Mouse (Mus musculus) heart, embryonic 11.5 days (tissue): ENCODE measurements around the gene Rpusd3. TPM values are rescaled to one million over a fixed set of nuclear protein-coding genes. Genes with fewer than 3 reads are reported as not detected.

Source experiments
- ATAC-seq: fragments of 200-750 bp; cut with Nextera tagmentation; replicated peaks from 2 replicates; pipeline ENCODE4 v1.8.0; 2017; ENCODE audit warnings: moderate library complexity; ENCODE audit not compliant: insufficient number of reproducible peaks, low FRiP score, low TSS enrichment
- H3K27ac ChIP-seq: fragments of 300-500 bp; sonication (generic); 2 replicates; pipeline ENCODE4 v1.5.1; 2014; ENCODE audit warnings: mild to moderate bottlenecking, low read depth, low read length
- H3K27me3 ChIP-seq: fragments of 300-500 bp; sonication (generic); 2 replicates; pipeline ENCODE4 v1.6.1; 2014; ENCODE audit warnings: mild to moderate bottlenecking, low read length, mixed read lengths; ENCODE audit not compliant: control insufficient read depth, insufficient read depth
- H3K36me3 ChIP-seq: fragments of 300-500 bp; sonication (generic); 2 replicates; pipeline ENCODE4 v1.6.1; 2014; ENCODE audit warnings: mild to moderate bottlenecking, low read length, moderate library complexity, mixed read lengths; ENCODE audit not compliant: control insufficient read depth, insufficient read depth
- H3K4me1 ChIP-seq: fragments of 300-500 bp; sonication (generic); 2 replicates; pipeline ENCODE4 v1.6.1; 2014; ENCODE audit warnings: low read length; ENCODE audit not compliant: control insufficient read depth, insufficient read depth
- H3K4me2 ChIP-seq: fragments of 300-500 bp; sonication (generic); 2 replicates; pipeline ENCODE4 v1.6.1; 2014; ENCODE audit warnings: mild to moderate bottlenecking, moderate library complexity
- H3K4me3 ChIP-seq: fragments of 300-500 bp; sonication (generic); 2 replicates; pipeline ENCODE4 v1.5.1; 2014; ENCODE audit warnings: low read depth, low read length
- H3K9ac ChIP-seq: fragments of 300-500 bp; sonication (generic); 2 replicates; pipeline ENCODE4 v1.6.1; 2014; ENCODE audit warnings: mild to moderate bottlenecking, low read depth, low read length, moderate library complexity
- H3K9me3 ChIP-seq: fragments of 300-500 bp; sonication (generic); replicated peaks from 2 replicates; pipeline ENCODE4 v1.6.1; 2016; ENCODE audit warnings: low read length; ENCODE audit not compliant: control insufficient read depth
- WGBS: fragments of 180-500 bp; shearing (Covaris S2); extraction: QIAGEN DNeasy Blood & Tissue Kit; methylation state at CpG from one replicate; pipeline ENCODE4 v1.1.7; 2014; ENCODE audit not compliant: insufficient replicate concordance; 5-methylcytosine and 5-hydroxymethylcytosine counted together
- polyA plus RNA-seq: library from polyadenylated mRNA; unstranded; fragments of >200 nt; fragmentation: Nextera tagmentation; extraction: Ambion mirVana; gene quantifications from 2 replicates; pipeline ENCODE4 v1.2.1, GENCODE M21; 2014

Gene Rpusd3
- polyA plus RNA-seq, 1 experiment from 2014 or later: 21.2 TPM

DNA sequence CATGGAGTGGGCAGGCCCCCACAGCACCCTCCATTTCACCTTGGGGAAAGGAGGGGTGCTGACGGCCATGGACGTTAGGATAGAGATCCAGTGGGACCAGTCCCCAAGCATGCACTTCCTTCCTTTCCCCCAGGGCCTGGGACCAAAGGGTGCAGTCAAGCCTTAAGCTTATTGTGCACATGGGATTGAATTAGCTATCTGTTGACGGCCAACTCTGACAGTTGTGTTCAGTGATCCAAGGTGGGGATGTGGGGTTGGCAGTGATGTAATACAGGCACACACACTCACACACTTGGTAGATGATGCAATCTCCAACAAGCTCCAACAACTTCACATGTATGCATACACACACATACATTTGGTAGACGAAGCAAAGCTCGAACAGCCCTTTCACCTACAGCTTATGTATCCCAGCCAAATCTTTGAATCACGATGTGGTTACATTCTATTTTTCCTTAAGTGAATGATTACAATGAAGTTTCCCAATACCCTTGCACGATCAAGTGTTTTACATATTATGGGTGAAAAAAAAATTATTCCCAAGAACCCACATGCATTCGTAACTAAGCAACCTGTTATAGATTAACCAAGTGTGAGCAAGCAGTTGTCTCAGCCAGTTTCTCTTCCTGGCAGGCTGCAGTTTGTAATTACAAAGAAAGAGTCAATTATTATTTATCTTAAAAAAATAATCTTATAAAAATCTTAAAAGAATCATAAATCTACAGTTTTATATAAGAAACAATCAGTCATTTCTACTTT lies 25.2 kb upstream of the Rpusd3 start:
- Histone ChIP-seq H3K4me3 (no peak overlapping the region), H3K9me3 (no peaks in the 10 kb centered on the region), H3K4me2 (no peak overlapping the region), H3K4me1 (peaks cover 8% of the 10 kb centered on the region; the same call in 1 of the 2 replicates), H3K36me3 (peaks cover 17% of the 10 kb centered on the region), H3K9ac (no peak overlapping the region), H3K27ac (no peak overlapping the region), H3K27me3 (no peaks in the 10 kb centered on the region)
- ATAC-seq: no peak
- WGBS: 83% methylated on average over 7 of the region's 8 CpGs

DNA sequence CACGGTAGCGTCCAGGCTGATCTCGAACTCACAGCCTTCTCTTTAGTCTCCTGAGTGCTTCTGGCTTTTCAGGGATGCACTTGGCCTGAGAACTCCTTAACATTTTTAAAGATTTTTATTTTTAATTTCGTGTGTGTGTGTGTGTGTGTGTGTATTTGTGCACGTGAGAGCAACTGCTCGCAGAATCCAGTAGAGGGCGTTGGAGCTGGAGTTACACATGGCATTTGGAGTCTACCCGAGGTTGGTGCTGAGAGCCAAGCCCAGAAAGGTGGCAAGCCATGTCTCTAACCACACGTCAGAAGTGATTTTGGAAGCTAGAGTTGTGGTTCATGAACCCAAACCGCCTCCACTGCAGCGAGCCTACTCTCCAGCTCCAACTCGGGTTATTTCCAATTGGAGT lies 24.0 kb upstream of the Rpusd3 start:
- no peak overlapping the region for H3K27ac ChIP-seq
- 44% methylated on average over 12 of the region's 12 CpGs for WGBS

GRCm38 (mm10) chr6:113442442-113443090 lies 23.4 kb upstream of the Rpusd3 start, which contains the start of gene Jagn1:
Jagn1 (plus strand) TSS chr6:113442569.
- peak within 1 kb of the TSS; percentile 68 for H3K27ac ChIP-seq
- H3K4me2 ChIP-seq: peak within 1 kb of the TSS; percentile 78
- peak within 1 kb of the TSS; percentile 97 for H3K9ac ChIP-seq
- peak; percentile 83 for ATAC-seq
- H3K4me1 ChIP-seq: peaks cover 8% of the 10 kb centered on the region; the same call in 1 of the 2 replicates
- H3K4me3 ChIP-seq: peak within 1 kb of the TSS; percentile 98
- 2% methylated on average over 45 of the region's 45 CpGs for WGBS
- H3K27me3 ChIP-seq: no peaks in the 10 kb centered on the region
- no peaks in the 10 kb centered on the region for H3K9me3 ChIP-seq
- H3K36me3 ChIP-seq: peaks cover 6% of the 10 kb centered on the region

More for the DNA sequence above, 24.0 kb upstream of the Rpusd3 start:
- Histone ChIP-seq H3K36me3 (peaks cover 11% of the 10 kb centered on the region), H3K4me3 (peak overlapping the region; percentile 98), H3K9me3 (no peaks in the 10 kb centered on the region), H3K27me3 (no peaks in the 10 kb centered on the region), H3K9ac (peak overlapping the region; percentile 97), H3K4me2 (peak overlapping the region; percentile 78), H3K4me1 (peaks cover 8% of the 10 kb centered on the region; the same call in 1 of the 2 replicates)
- no peak for ATAC-seq

- Histone ChIP-seq H3K27ac (peak overlapping the region; percentile 68), H3K9ac (peak overlapping the region; percentile 97), H3K4me3 (peak overlapping the region; percentile 98), H3K27me3 (no peaks in the 10 kb centered on the region), H3K4me2 (peak overlapping the region; percentile 78), H3K4me1 (peaks cover 8% of the 10 kb centered on the region; the same call in 1 of the 2 replicates), H3K36me3 (peaks cover 1% of the 10 kb centered on the region), H3K9me3 (no peaks in the 10 kb centered on the region)
- WGBS: 40% methylated on average over 9 of the region's 9 CpGs
- ATAC-seq: no peak
These were observed 22.9 kb upstream of the Rpusd3 start for GRCm38 (mm10) chr6:113442087-113442441.

GRCm38 (mm10) chr6:113441147-113441680 lies 22.1 kb upstream of the Rpusd3 start:
- H3K4me1 ChIP-seq: peaks cover 8% of the 10 kb centered on the region; the same call in 1 of the 2 replicates
- no peaks in the 10 kb centered on the region for H3K9me3 ChIP-seq
- no peak for ATAC-seq
- no peak overlapping the region for H3K9ac ChIP-seq
- H3K27ac ChIP-seq: no peak overlapping the region
- H3K27me3 ChIP-seq: no peaks in the 10 kb centered on the region
- no peak overlapping the region for H3K4me3 ChIP-seq
- H3K36me3 ChIP-seq: no peaks in the 10 kb centered on the region
- 55% methylated on average over 7 of the region's 7 CpGs for WGBS
- H3K4me2 ChIP-seq: no peak overlapping the region

DNA sequence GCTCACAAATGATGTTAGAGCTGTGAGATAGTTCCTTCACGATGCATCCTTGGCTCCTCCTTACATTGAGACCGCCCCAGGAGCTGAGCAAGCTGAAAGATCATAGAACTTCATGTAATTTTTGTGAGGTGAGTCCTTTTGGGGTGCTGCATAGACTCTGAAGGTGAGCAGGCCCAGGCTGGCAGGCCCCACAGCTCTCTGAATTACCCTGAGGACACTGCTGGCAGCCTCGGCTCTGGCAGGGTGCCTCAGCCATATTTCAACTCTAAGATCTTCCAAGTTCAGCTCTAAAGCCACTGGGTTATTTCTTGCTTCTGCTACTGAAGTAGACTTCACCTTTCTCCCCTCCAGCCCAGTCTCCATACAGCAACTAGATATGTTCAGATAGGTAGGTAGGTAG lies 21.5 kb upstream of the Rpusd3 start:
- no peak overlapping the region for H3K4me3 ChIP-seq
- H3K9ac ChIP-seq: no peak overlapping the region
- H3K27ac ChIP-seq: no peak overlapping the region
- WGBS: 80% methylated on average over 3 of the region's 3 CpGs
- no peak overlapping the region for H3K4me2 ChIP-seq
- no peak for ATAC-seq
- H3K4me1 ChIP-seq: peaks cover 8% of the 10 kb centered on the region; the same call in 1 of the 2 replicates
- H3K9me3 ChIP-seq: no peaks in the 10 kb centered on the region
- H3K36me3 ChIP-seq: no peaks in the 10 kb centered on the region
- H3K27me3 ChIP-seq: no peaks in the 10 kb centered on the region

DNA sequence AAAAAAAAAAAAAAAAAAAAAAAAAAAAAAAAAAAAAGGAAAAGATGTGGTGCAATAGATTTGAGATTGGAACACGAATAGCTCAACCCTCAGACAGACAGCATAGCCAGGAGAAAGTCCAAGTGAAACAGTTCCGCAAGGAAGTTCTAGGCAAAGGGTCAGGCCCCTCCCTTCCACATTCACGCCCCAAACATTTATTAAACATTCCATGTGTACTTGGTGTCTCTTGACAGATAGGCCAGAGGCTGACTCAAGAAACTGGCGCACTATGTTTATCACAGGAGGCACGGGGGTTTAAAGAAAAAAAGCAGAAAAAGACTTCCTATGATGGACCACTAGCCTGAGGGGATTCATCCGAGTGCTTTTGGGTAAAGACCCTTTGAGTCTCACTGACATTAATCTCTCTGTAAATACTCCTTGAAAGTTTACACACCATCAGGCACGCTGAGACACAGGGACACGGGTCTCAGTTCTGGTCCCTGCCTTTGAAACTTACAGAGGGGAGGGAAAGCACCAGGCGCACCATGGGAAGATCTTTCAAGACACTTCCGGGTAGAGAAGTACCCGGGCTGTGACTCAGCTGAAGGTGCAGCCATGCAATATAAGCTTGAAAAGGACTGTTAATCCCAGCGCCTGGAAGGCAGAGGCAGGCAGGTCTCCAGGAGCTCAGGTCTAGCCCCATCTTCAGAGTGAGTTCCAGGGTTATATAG lies 19.7 kb upstream of the Rpusd3 start:
- 51% methylated on average over 12 of the region's 12 CpGs for WGBS
- no peak overlapping the region for H3K9ac ChIP-seq

GRCm38 (mm10) chr6:113437135-113437534 lies 18.0 kb upstream of the Rpusd3 start:
- no peaks in the 10 kb centered on the region for H3K4me1 ChIP-seq
- H3K36me3 ChIP-seq: no peaks in the 10 kb centered on the region
- H3K9me3 ChIP-seq: no peaks in the 10 kb centered on the region
- 64% methylated on average over 12 of the region's 12 CpGs for WGBS
- H3K4me3 ChIP-seq: no peak overlapping the region
- no peaks in the 10 kb centered on the region for H3K27me3 ChIP-seq
- no peak overlapping the region for H3K4me2 ChIP-seq
- no peak overlapping the region for H3K9ac ChIP-seq
- ATAC-seq: no peak
- H3K27ac ChIP-seq: no peak overlapping the region

More for the DNA sequence above, 19.7 kb upstream of the Rpusd3 start:
- no peak for ATAC-seq
- H3K4me3 ChIP-seq: no peak overlapping the region
- no peaks in the 10 kb centered on the region for H3K9me3 ChIP-seq
- no peak overlapping the region for H3K27ac ChIP-seq
- no peaks in the 10 kb centered on the region for H3K36me3 ChIP-seq
- H3K4me1 ChIP-seq: peaks cover 8% of the 10 kb centered on the region; the same call in 1 of the 2 replicates
- H3K4me2 ChIP-seq: no peak overlapping the region
- H3K27me3 ChIP-seq: no peaks in the 10 kb centered on the region
